Mouse (Mus musculus) stomach, embryonic 15.5 days (tissue): ENCODE data around the gene Slc25a17. TPM values are rescaled to one million over a fixed set of nuclear protein-coding genes. Genes with fewer than 3 reads are reported as not detected.

Experiments
- ATAC-seq: fragments of 200-750 bp; cut with Nextera tagmentation; 2 replicates; pipeline ENCODE4 v1.8.0; 2017; ENCODE audit warnings: low read depth, moderate number of reproducible peaks, moderate TSS enrichment; ENCODE audit not compliant: insufficient read depth, low FRiP score
- H3K27ac ChIP-seq: fragments of 300-500 bp; sonication (generic); 2 replicates; pipeline ENCODE4 v1.5.1; 2015; ENCODE audit warnings: mild to moderate bottlenecking, inconsistent platforms
- H3K27me3 ChIP-seq: fragments of 300-500 bp; sonication (generic); replicated peaks from 2 replicates; pipeline ENCODE4 v1.6.1; 2015; ENCODE audit warnings: inconsistent platforms
- H3K36me3 ChIP-seq: fragments of 300-500 bp; sonication (generic); 2 replicates; pipeline ENCODE4 v1.6.1; 2015; ENCODE audit warnings: inconsistent platforms
- H3K4me1 ChIP-seq: fragments of 300-500 bp; sonication (generic); 2 replicates; pipeline ENCODE4 v1.6.1; 2015; ENCODE audit warnings: inconsistent platforms
- H3K4me2 ChIP-seq: fragments of 300-500 bp; sonication (generic); 2 replicates; pipeline ENCODE4 v1.6.1; 2015; ENCODE audit warnings: mild to moderate bottlenecking, inconsistent platforms
- H3K4me3 ChIP-seq: fragments of 300-500 bp; sonication (generic); replicated peaks from 2 replicates; pipeline ENCODE4 v1.5.1; 2015; ENCODE audit warnings: inconsistent platforms
- H3K9ac ChIP-seq: fragments of 300-500 bp; sonication (generic); 2 replicates; pipeline ENCODE4 v1.6.1; 2015; ENCODE audit warnings: inconsistent platforms
- H3K9me3 ChIP-seq: fragments of 300-500 bp; sonication (generic); 2 replicates; pipeline ENCODE4 v1.6.1; 2016; ENCODE audit warnings: inconsistent platforms
- WGBS: fragments of 180-500 bp; shearing (Covaris S2); methylation state at CpG from one replicate; pipeline ENCODE4 v1.1.7; 2015; 5-methylcytosine and 5-hydroxymethylcytosine counted together
- polyA plus RNA-seq: library from polyadenylated mRNA; unstranded; fragments of >200 nt; fragmentation: Nextera tagmentation; extraction: Ambion mirVana; gene quantifications from 2 replicates; pipeline ENCODE4 v1.2.1, GENCODE M21; 2015

Slc25a17 gene
- polyA plus RNA-seq, 1 experiment from 2014 or later, result 92.8 TPM

GRCm38 (mm10) chr15:81319462-81319861, 41.1 kb downstream of the Slc25a17 start:
- Histone ChIP-seq H3K4me3 (no peak overlapping the region), H3K4me2 (no peak overlapping the region), H3K9ac (no peak overlapping the region), H3K27me3 (no peaks in the 10 kb centered on the region), H3K4me1 (no peaks in the 10 kb centered on the region), H3K36me3 (peaks cover 32% of the 10 kb centered on the region), H3K27ac (no peak overlapping the region), H3K9me3 (no peaks in the 10 kb centered on the region)
- no peak for ATAC-seq
- 92% methylated on average over 9 of the region's 9 CpGs for WGBS

GRCm38 (mm10) chr15:81313928-81314327, 46.7 kb downstream of the Slc25a17 start:
- H3K36me3 ChIP-seq, result 0 out of 2 replicates have a peak, but pooled peaks cover 4% of the 10 kb centered on the region
- no peak overlapping the region for H3K4me2 ChIP-seq
- H3K4me1 ChIP-seq, result no peaks in the 10 kb centered on the region
- H3K27me3 ChIP-seq, result no peaks in the 10 kb centered on the region
- H3K9me3 ChIP-seq, result no peaks in the 10 kb centered on the region
- H3K4me3 ChIP-seq, result no peak overlapping the region
- WGBS, result 83% methylated on average over 3 of the region's 3 CpGs
- no peak for ATAC-seq
- no peak overlapping the region for H3K27ac ChIP-seq
- no peak overlapping the region for H3K9ac ChIP-seq

- no peak for ATAC-seq
- H3K4me3 ChIP-seq, result no peak overlapping the region
- no peaks in the 10 kb centered on the region for H3K9me3 ChIP-seq
- no peak overlapping the region for H3K4me2 ChIP-seq
- no peak overlapping the region for H3K9ac ChIP-seq
- H3K36me3 ChIP-seq, result 0 out of 2 replicates have a peak, but pooled peaks cover 3% of the 10 kb centered on the region
- no peak overlapping the region for H3K27ac ChIP-seq
- H3K27me3 ChIP-seq, result no peaks in the 10 kb centered on the region
- H3K4me1 ChIP-seq, result no peaks in the 10 kb centered on the region
- 35% methylated on average over 6 of the region's 6 CpGs for WGBS
These were observed 49.6 kb downstream of the Slc25a17 start for GRCm38 (mm10) chr15:81311026-81311425.

GRCm38 (mm10) chr15:81310353-81310752, 50.3 kb downstream of the Slc25a17 start:
- Histone ChIP-seq H3K27ac (no peak overlapping the region), H3K4me2 (no peak overlapping the region), H3K36me3 (0 out of 2 replicates have a peak, but pooled peaks cover 3% of the 10 kb centered on the region), H3K9ac (no peak overlapping the region), H3K9me3 (no peaks in the 10 kb centered on the region), H3K4me1 (no peaks in the 10 kb centered on the region), H3K27me3 (no peaks in the 10 kb centered on the region), H3K4me3 (no peak overlapping the region)
- ATAC-seq, result peak; percentile 27; the same call in 1 of the 2 replicates
- 69% methylated on average over 9 of the region's 9 CpGs for WGBS

GRCm38 (mm10) chr15:81308038-81308437, 52.6 kb downstream of the Slc25a17 start:
- H3K27me3 ChIP-seq, result no peaks in the 10 kb centered on the region
- WGBS, result 94% methylated on average over 7 of the region's 7 CpGs
- no peak overlapping the region for H3K9ac ChIP-seq
- no peak overlapping the region for H3K4me3 ChIP-seq
- ATAC-seq, result no peak
- H3K36me3 ChIP-seq, result 0 out of 2 replicates have a peak, but pooled peaks cover 3% of the 10 kb centered on the region
- H3K4me1 ChIP-seq, result no peaks in the 10 kb centered on the region
- no peaks in the 10 kb centered on the region for H3K9me3 ChIP-seq
- no peak overlapping the region for H3K4me2 ChIP-seq
- no peak overlapping the region for H3K27ac ChIP-seq

- H3K4me1 ChIP-seq, result no peaks in the 10 kb centered on the region
- 95% methylated on average over 6 of the region's 6 CpGs for WGBS
- no peak for ATAC-seq
- 0 out of 2 replicates have a peak, but pooled peaks cover 3% of the 10 kb centered on the region for H3K36me3 ChIP-seq
- no peak overlapping the region for H3K4me3 ChIP-seq
- H3K27me3 ChIP-seq, result no peaks in the 10 kb centered on the region
- H3K4me2 ChIP-seq, result no peak overlapping the region
- no peak overlapping the region for H3K27ac ChIP-seq
- H3K9me3 ChIP-seq, result no peaks in the 10 kb centered on the region
- no peak overlapping the region for H3K9ac ChIP-seq
These were observed 54.1 kb downstream of the Slc25a17 start for GRCm38 (mm10) chr15:81306501-81306900.

GRCm38 (mm10) chr15:81305035-81305434, 55.6 kb downstream of the Slc25a17 start:
- Histone ChIP-seq H3K27ac (no peak overlapping the region), H3K4me1 (no peaks in the 10 kb centered on the region), H3K36me3 (0 out of 2 replicates have a peak, but pooled peaks cover 3% of the 10 kb centered on the region), H3K27me3 (no peaks in the 10 kb centered on the region), H3K9ac (no peak overlapping the region), H3K4me3 (no peak overlapping the region), H3K4me2 (no peak overlapping the region), H3K9me3 (no peaks in the 10 kb centered on the region)
- 30% methylated on average over 8 of the region's 8 CpGs for WGBS
- no peak for ATAC-seq

- 87% methylated on average over 7 of the region's 7 CpGs for WGBS
- ATAC-seq, result no peak
- Histone ChIP-seq H3K27ac (no peak overlapping the region), H3K4me1 (no peaks in the 10 kb centered on the region), H3K9me3 (no peaks in the 10 kb centered on the region), H3K4me3 (no peak overlapping the region), H3K27me3 (no peaks in the 10 kb centered on the region), H3K36me3 (0 out of 2 replicates have a peak, but pooled peaks cover 3% of the 10 kb centered on the region), H3K4me2 (no peak overlapping the region), H3K9ac (no peak overlapping the region)
These were observed 56.6 kb downstream of the Slc25a17 start for GRCm38 (mm10) chr15:81304006-81304405.

- Histone ChIP-seq H3K36me3 (no peaks in the 10 kb centered on the region), H3K4me1 (no peaks in the 10 kb centered on the region), H3K9ac (no peak overlapping the region), H3K9me3 (no peaks in the 10 kb centered on the region), H3K27ac (no peak overlapping the region), H3K4me2 (no peak overlapping the region), H3K4me3 (no peak overlapping the region), H3K27me3 (no peaks in the 10 kb centered on the region)
- WGBS, result 60% methylated on average over 13 of the region's 13 CpGs
- no peak for ATAC-seq
These were observed 58.3 kb downstream of the Slc25a17 start for GRCm38 (mm10) chr15:81302151-81302808.

- H3K4me3 ChIP-seq, result no peak overlapping the region
- H3K27ac ChIP-seq, result no peak overlapping the region
- no peak for ATAC-seq
- H3K4me1 ChIP-seq, result no peaks in the 10 kb centered on the region
- 58% methylated on average over 16 of the region's 16 CpGs for WGBS
- H3K27me3 ChIP-seq, result no peaks in the 10 kb centered on the region
- H3K9me3 ChIP-seq, result no peaks in the 10 kb centered on the region
- H3K4me2 ChIP-seq, result no peak overlapping the region
- H3K36me3 ChIP-seq, result no peaks in the 10 kb centered on the region
- H3K9ac ChIP-seq, result no peak overlapping the region
These were observed 59.2 kb downstream of the Slc25a17 start for GRCm38 (mm10) chr15:81301193-81302070.

GRCm38 (mm10) chr15:81300520-81301069, 60.0 kb downstream of the Slc25a17 start:
- Histone ChIP-seq H3K27ac (no peak overlapping the region), H3K4me1 (no peaks in the 10 kb centered on the region), H3K9me3 (no peaks in the 10 kb centered on the region), H3K9ac (no peak overlapping the region), H3K36me3 (no peaks in the 10 kb centered on the region), H3K4me2 (no peak overlapping the region), H3K27me3 (no peaks in the 10 kb centered on the region), H3K4me3 (no peak overlapping the region)
- WGBS, result 67% methylated on average over 3 of the region's 3 CpGs
- ATAC-seq, result no peak

- 68% methylated on average over 4 of the region's 4 CpGs for WGBS
- Histone ChIP-seq H3K9me3 (no peaks in the 10 kb centered on the region), H3K4me2 (no peak overlapping the region), H3K4me3 (no peak overlapping the region), H3K4me1 (no peaks in the 10 kb centered on the region), H3K27me3 (no peaks in the 10 kb centered on the region), H3K9ac (no peak overlapping the region), H3K27ac (no peak overlapping the region), H3K36me3 (no peaks in the 10 kb centered on the region)
- no peak for ATAC-seq
These were observed 61.1 kb downstream of the Slc25a17 start for GRCm38 (mm10) chr15:81299549-81299948.
